In the genomic region with DNA sequence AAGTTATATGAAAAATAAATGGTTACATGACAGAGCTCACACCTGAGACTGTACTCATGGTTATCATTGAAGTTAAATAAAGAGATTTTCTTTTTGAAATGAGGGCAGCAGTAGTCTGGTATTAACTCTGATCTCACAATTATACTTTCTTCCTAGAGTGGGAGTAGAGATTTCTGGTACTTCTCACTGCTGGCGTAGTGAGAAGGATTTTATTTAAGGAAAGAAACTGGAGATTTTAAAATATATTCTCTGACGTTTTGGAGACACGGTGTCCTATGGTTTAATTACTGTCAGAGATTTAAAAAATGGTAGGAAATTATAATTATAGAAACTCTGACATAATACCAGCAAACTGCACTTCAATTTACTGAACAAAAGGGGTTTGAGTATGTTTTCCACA, we compare ENCODE assay signal across 13 mouse cellular contexts.
"Had no signal": no experiment of that assay in that cellular context is flagged by ENCODE, and none has a peak within 500 bp of the region (broad histone marks: within the 10 kb centered on the region; RNA-seq: fewer than 3 reads in every experiment).

No protein-coding gene starts in this region.

- DNase-seq: lung, adult 18-20 months; lung, embryonic 14.5 days; lung, postnatal 10 days; lung, postnatal 4 days; midbrain, embryonic 14.5 days; retina, postnatal 1 day; right cerebral cortex, adult 18-20 months; right cerebral cortex, postnatal 25 days; right cerebral cortex, postnatal 4 days; spleen, adult 18-20 months; thymus, adult 2 months; thymus, postnatal 25 days; thymus, postnatal 4 days had no signal
